Mouse (Mus musculus) kidney, postnatal 36 days (tissue): ENCODE data around the gene Txndc11.

Source experiments
- DNase-seq, 2 experiments: peaks; one replicate each; pipeline ENCODE4 v3.0.0; 2021 to 2022; ENCODE audit warnings: mixed read lengths in 2 of 2

The Txndc11 gene

GRCm38 (mm10) chr16:11064341-11064740, 70.1 kb downstream of the Txndc11 start:
- no peak for DNase-seq

- DNase-seq: peak; percentile 92 to 93
Measured at GRCm38 (mm10) chr16:11062794-11063721, 71.4 kb downstream of the Txndc11 start.

DNA sequence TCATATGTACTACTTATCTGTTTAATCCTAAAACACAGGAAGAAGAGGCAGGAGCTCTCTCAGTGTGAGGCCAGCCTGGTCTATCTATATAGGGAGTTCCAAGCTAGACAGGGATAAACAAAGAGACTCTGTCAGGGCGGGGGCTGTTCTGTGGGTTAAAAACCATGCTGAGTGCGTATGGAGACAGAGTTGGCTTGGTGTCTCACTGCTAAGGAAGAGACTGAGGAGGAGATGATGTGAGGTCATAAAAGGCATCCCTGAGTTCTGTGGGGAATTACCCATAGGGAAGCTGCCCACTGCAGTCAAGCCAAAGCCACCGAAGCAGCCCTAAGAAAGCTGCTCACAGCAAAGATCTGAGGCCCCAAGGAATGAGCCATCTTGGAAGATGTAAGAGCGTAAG, 73.8 kb downstream of the Txndc11 start, which contains the start of gene Snn:
Snn (plus strand) TSS at position 301 of the 400 bp plus-strand sequence.
- no peak for DNase-seq

DNA sequence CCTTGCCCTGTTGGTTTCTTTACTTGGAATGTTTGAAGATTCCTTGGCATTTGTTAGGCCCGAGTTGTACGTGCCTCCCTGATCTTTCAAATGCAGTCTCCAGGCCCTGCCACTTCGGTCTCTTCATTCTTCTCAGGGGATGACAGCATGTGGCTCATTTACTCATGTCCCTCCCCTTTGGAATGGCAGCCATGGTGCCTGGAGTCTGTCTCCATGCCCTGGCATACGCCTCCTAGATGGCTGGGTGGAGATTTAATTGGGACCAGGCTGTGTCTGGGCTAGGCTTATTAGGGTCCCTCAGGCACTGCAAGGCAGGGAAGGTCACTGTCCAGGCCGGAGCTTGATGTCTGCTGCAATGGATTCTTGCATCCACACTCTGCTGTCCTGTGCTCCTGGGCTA, 78.5 kb downstream of the Txndc11 start:
- no peak for DNase-seq

DNA sequence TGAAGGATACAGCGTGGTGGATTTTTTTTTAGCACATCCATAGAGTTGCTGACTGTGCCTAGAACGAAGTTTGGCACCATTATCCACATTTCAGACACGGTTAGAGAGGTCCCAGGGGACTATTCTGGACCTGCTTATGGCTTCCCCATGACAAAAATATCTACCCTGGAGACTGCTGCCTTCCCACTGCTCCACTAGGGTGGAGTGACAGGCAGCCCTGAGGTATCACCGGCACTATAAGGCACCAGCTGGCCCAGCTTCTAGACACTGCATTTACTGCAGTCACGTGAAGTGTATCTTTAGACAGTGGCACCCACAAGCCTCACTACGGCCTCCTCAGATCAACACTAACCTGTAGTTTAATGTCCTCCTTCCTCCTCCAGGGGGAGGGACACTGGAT, 79.6 kb downstream of the Txndc11 start:
- no peak for DNase-seq

DNA sequence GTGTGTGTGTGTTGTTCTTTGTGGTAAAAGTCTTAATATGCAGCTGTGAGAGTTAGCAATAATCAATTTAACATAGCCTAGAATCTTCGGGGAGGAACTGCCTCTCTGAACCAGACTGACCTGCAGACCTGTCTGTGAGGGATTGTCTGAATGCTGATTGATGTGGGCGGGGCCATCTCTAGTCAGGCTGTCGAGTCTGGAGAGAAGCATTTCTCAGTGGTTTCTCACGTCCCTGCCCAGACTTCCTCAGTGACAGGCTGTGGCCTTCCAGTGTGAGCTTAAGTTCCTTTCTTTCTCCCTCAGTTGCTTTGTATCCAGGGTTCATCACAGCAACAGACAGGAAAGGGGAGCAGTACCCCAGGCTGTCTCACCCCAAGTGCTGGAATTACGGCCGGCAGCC, 80.0 kb downstream of the Txndc11 start:
- no peak for DNase-seq

DNA sequence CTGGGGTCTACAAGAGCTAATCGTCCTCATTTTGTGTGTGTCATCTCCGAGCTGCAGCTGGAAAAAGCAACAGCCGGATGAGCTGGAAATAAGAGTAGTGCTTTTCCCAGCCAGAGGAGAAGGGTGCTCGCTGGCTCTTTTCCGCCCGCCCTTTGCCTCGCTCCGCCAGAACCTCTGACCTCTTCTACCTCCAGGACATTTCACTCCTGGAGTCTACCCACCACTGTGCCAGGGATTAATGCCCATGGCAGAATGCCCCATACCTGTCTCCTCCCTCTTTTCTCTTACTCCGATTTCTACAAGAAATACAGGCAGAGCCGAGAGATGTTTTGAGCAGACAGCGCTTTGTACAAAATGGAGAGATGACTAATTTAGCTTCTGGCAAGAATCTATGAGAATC, 83.3 kb downstream of the Txndc11 start:
- DNase-seq: peak; percentile 37 to 58

DNA sequence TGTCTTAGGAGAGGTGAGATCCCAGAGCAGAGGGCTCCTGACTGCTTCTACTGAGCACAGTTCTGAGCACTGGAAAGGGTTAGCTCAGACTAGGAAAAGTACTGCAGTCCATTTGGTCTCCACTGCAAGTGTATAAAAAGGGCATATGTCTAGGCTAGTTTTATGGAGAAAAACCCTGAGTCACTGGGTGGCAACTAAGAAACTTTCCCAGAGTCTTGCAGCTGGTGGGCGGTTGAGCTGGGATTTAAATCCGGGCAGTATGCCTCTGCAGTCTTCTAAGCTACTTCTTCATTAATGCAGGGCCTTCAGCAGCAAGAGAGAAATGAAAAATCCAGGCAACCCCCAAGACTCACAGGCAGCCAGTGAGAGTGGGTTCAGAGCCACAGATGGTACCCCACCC, 84.2 kb downstream of the Txndc11 start:
- DNase-seq: no peak

- DNase-seq: no peak
Measured at GRCm38 (mm10) chr16:11047130-11047529, 87.3 kb downstream of the Txndc11 start.

- peak; percentile 42 to 68 for DNase-seq
Measured at GRCm38 (mm10) chr16:11046437-11046836, 88.0 kb downstream of the Txndc11 start.

GRCm38 (mm10) chr16:11043239-11043638, 91.2 kb downstream of the Txndc11 start:
- no peak for DNase-seq

DNA sequence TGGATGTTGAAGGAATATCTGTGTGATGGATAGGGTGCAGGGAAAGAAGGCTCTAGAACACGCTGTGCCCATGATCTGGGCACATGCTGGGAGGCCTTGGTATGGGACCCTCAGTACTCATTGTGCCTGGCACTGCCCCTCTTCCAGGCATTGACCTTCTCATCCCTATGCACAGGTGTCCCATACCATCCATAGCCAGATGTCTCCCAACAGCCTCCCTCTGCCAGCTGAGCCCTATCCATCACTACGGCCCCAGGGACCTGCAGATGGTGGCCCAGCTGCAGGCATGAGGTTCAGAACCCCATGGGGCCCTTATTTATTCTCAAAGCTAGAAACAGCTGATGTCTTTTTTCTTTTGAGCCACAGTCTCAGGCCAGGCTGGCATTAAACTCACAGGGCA, 93.8 kb downstream of the Txndc11 start:
- DNase-seq: no peak

- peak; percentile 68 to 87 for DNase-seq
Measured at GRCm38 (mm10) chr16:11035790-11036431, 98.5 kb downstream of the Txndc11 start.

DNA sequence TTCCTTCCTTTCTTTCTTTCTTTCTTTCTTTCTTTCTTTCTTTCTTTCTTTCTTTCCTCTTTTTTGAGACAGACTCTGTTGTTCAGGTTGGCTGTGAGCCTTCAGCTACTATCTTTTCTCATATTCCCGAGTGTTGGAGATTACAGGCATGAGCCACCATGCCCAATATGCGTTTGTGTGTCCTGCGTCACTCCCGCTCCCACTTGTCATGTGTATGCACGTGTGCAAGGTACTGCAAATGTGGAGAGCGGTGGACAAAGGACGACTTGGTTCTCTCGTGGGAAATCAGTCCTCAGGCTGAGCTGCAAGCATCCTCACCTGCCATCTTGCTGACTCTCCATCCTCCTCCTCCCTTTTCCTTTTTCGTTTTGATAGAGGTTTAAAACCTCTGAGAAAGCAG, 99.2 kb downstream of the Txndc11 start:
- no peak for DNase-seq

DNA sequence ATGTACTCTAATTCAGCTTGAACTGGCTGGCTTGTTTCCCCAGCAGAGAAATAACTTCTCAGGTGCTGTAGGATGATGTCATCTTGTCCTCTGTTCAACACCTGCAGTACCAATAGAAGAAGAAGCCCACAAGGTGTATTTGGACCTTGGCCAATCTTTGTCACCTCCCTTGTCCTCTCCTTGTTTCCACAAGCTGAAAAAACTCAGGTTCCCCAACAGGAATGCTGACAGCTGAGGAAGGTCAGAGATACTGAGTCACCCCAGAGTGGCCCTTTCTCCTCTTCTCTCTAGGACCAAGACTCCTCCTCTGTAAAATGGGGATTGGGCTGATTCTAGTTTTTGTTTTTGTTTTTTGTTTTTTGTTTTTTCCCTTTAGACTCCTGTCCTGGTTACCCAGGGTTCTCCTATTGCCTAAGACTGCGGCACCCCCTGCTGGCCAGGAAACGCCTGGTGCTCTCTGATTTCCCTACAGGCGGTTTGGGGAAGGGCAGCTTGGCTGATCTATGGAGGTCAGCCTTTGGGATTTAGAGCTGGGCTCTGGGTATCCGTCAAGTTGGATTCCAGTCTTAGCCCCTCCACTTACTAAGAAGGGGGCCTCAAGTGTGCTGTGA, 100.2 kb downstream of the Txndc11 start:
- peak; percentile 87 to 96 for DNase-seq

- peak in 1 of 2 experiments; percentile 24 for DNase-seq
Measured at GRCm38 (mm10) chr16:11031320-11031719, 103.1 kb downstream of the Txndc11 start.

DNA sequence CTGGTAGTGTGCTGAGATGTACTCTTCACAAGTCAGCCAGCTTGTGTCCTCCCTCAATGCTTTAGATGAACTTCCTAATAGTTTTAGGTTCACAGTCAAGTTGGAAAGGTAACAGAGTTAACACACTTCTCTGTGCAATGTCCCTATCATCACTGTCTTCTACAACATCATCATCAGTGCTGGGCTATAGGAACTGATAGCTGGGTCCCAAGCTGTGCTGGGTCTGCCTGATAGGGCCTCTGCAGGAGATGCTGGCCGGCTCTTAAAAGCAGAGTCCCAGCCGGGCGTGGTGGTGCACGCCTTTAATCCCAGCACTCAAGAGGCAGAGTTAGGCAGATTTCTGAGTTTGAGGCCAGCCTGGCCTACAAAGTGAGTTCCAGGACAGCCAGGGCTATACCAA, 103.6 kb downstream of the Txndc11 start:
- DNase-seq: no peak

DNA sequence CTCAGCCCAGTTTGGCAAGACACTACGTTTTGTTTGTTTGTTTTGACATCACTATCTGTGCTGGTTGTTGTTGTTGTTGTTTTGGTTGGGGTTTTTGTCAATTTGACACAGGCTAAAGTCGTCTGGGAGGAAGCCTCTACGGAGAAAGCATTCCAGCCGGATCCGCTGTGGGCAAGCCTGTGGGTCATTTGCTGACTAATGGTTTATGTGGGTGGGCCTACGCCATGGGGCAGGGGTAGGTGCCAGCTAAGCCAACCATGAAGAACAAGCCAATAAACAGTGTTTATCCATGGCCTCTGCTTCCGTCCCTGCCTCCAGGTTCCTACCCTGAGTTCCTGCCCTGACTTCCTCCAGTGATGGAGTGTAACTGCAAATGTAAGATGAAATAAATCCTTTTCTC, 106.2 kb downstream of the Txndc11 start:
- peak in 1 of 2 experiments; percentile 31 for DNase-seq
